Comparison of ENCODE assay signal across 1 mouse cellular context in the genomic region with DNA sequence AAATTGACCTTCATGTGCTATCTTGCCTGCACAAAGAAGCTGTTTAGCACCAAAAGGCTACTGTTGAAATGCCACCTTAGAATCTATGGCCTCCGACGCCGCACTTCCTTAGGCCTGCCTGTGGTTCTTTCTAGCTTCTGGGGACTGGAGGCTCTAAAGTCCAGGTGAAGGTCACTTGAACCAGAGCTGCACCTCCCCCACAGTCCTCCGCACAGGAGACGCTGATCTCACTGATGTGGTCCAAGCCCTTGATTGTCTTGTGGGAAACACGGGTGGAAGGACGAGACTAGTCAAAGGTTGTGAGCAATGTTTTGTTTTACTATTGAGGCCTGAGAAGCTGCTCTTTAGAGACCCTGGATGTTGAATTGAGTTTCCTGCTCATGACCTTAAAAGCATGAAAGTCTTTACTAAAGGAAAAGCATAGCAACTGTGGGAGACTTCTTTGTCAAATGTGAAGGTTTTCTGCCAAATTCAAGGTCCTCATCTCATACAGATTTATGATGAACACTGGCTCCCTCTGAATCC.
TF ChIP-seq lines count a peak whose summit lies in the region.

No protein-coding gene starts in this region.

TF ChIP-seq in MEL, 35 proteins besides CTCF, POLR2A, EP300 and RAD21:
- TF ChIP-seq JUND (IDR thresholded peaks at IDR 0.05; ENCODE audit: low read depth, low read length) (no peak), GABPA (IDR thresholded peaks at IDR 0.05; ENCODE audit: low read depth, low read length) (no peak), UBTF (IDR thresholded peaks at IDR 0.05; ENCODE audit: borderline replicate concordance, insufficient read depth, low read depth, low read length) (0 out of 2 replicates have a peak, but pooled peaks have one; percentile 8)
